Mouse (Mus musculus) midbrain, embryonic 11.5 days (tissue): Measurements from ENCODE around the gene Rbks. TPM values are rescaled to one million over a fixed set of nuclear protein-coding genes. Genes with fewer than 3 reads are reported as not detected.
"Not testable (repeated sequence)": the region's sequence is repeated elsewhere in the genome, so short reads cannot be mapped to it uniquely, and the experiment has no call there.

Source experiments
- ATAC-seq: fragments of 200-750 bp; cut with Nextera tagmentation; 2 replicates; pipeline ENCODE4 v1.8.0; 2017; ENCODE audit warnings: moderate TSS enrichment, moderate library complexity; ENCODE audit not compliant: low FRiP score
- DNase-seq: peaks from one replicate; pipeline ENCODE4 v3.0.0; 2015; ENCODE audit warnings: low spot score; ENCODE audit errors: missing footprints
- H3K27ac ChIP-seq: fragments of 300-500 bp; sonication (generic); 2 replicates; pipeline ENCODE4 v1.5.1; 2014; ENCODE audit warnings: low read depth, low read length
- H3K27me3 ChIP-seq: fragments of 300-500 bp; sonication (generic); 2 replicates; pipeline ENCODE4 v1.6.1; 2014; ENCODE audit warnings: mild to moderate bottlenecking, low read length, moderate library complexity, mixed read lengths; ENCODE audit not compliant: control insufficient read depth, insufficient read depth
- H3K36me3 ChIP-seq: fragments of 300-500 bp; sonication (generic); 2 replicates; pipeline ENCODE4 v1.6.1; 2014; ENCODE audit warnings: mild to moderate bottlenecking, low read length, moderate library complexity, mixed read lengths; ENCODE audit not compliant: control insufficient read depth, insufficient read depth
- H3K4me1 ChIP-seq: fragments of 300-500 bp; sonication (generic); 2 replicates; pipeline ENCODE4 v1.6.1; 2014; ENCODE audit warnings: low read length; ENCODE audit not compliant: control insufficient read depth, insufficient read depth
- H3K4me2 ChIP-seq: fragments of 300-500 bp; sonication (generic); 2 replicates; pipeline ENCODE4 v1.6.1; 2014; ENCODE audit warnings: mild to moderate bottlenecking, moderate library complexity
- H3K4me3 ChIP-seq: fragments of 300-500 bp; sonication (generic); 2 replicates; pipeline ENCODE4 v1.5.1; 2014; ENCODE audit warnings: low read depth, low read length
- H3K9ac ChIP-seq: fragments of 300-500 bp; sonication (generic); 2 replicates; pipeline ENCODE4 v1.6.1; 2014; ENCODE audit warnings: low read length
- H3K9me3 ChIP-seq: fragments of 300-500 bp; sonication (generic); 2 replicates; pipeline ENCODE4 v1.6.1; 2016; ENCODE audit warnings: low read length; ENCODE audit not compliant: control insufficient read depth
- WGBS: fragments of 180-500 bp; shearing (Covaris S2); extraction: QIAGEN DNeasy Blood & Tissue Kit; methylation state at CpG from one replicate; pipeline ENCODE4 v1.1.7; 2014; 5-methylcytosine and 5-hydroxymethylcytosine counted together
- polyA plus RNA-seq: library from polyadenylated mRNA; unstranded; fragments of >200 nt; fragmentation: Nextera tagmentation; extraction: Ambion mirVana; gene quantifications from 2 replicates; pipeline ENCODE4 v1.2.1, GENCODE M21; 2014

Gene Rbks
- polyA plus RNA-seq, 1 experiment from 2014 or later: 2.8 TPM

DNA sequence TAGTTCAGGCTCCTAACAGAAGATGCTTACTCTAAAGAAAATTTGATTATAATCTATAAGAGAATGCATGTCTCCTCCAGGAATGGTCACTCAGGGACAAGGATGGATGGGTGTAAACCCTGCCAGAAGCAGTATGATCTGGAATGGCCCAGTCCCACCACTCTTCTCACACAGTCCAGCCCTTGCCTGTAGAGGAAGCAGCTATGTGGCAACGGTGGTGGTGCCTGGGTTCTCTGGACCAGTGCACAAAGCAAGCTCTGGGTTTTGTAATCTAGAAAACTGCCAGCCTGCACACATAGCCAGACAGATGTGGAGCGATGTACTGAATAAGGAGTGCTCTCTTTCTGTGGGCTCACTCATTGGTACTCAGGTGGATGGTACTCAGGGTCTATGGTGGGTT is 56.9 kb downstream of the Rbks start:
- peaks cover 15% of the 10 kb centered on the region for H3K4me1 ChIP-seq
- no peaks in the 10 kb centered on the region for H3K36me3 ChIP-seq
- no peaks in the 10 kb centered on the region for H3K9me3 ChIP-seq
- 87% methylated on average over 2 of the region's 2 CpGs for WGBS
- no peaks in the 10 kb centered on the region for H3K27me3 ChIP-seq
- ATAC-seq (no peak), DNase-seq (no peak)
- H3K4me3 ChIP-seq: no peak overlapping the region
- no peak overlapping the region for H3K27ac ChIP-seq
- no peak overlapping the region for H3K9ac ChIP-seq
- H3K4me2 ChIP-seq: no peak overlapping the region

DNA sequence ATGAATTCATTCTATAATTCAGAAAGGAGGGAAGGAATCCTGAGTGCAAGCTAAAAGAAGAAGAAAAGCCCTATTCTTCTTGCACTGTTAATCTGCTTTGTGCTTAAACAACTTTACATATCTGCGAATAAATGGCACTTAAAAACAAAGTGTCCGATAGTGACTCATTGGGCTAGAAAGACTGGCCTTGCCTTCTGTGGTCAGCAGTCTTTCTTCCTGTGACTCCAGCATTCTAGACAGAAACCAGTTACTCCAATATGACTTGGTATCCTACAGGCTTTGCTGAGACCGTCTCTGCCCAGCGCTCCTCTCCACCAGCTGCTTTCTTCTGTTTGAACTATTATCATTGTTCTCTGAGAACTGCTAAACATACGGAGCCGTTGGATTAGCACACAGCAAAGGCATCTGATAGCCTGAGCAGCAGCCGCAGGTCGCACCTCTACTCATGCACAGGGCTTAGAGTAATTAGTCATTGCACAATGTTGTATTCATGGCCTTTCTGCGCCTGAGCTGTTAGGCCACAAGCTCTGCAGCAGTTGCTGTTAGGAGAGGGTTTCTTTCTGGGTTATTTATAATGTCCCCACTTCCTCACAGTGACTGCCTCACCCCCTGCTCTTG is 60.7 kb downstream of the Rbks start:
- WGBS: 48% methylated on average over 9 of the region's 9 CpGs

DNA sequence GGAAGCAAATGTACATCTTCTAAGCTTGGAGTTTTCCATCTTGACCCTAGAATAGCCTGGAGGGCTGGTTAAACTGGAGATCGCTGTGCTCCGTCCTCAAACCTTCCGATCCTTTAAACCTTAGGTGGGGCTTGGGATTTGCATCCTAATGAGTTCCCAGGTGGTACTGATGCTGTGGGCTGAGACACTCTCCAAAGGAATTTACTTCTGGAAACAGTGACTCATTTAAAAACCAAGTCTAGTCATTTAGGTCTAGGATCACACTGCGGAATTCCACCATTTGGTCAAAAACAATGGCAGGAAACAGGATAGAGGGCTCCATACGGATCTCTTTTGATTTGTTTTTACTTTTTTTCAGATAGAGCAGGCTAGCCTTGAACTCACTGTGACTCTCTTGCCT is 62.7 kb downstream of the Rbks start:
- Histone ChIP-seq H3K9ac (no peak overlapping the region), H3K36me3 (no peaks in the 10 kb centered on the region), H3K4me3 (no peak overlapping the region), H3K27ac (no peak overlapping the region), H3K4me2 (no peak overlapping the region), H3K4me1 (peaks cover 20% of the 10 kb centered on the region), H3K27me3 (no peaks in the 10 kb centered on the region), H3K9me3 (no peaks in the 10 kb centered on the region)
- 48% methylated on average over 5 of the region's 5 CpGs for WGBS
- DNase-seq: no peak
- no peak for ATAC-seq

More for the DNA sequence above, 60.7 kb downstream of the Rbks start:
- H3K4me2 ChIP-seq: no peak overlapping the region
- H3K4me1 ChIP-seq: peaks cover 20% of the 10 kb centered on the region
- DNase-seq (no peak), ATAC-seq (no peak)
- no peak overlapping the region for H3K9ac ChIP-seq
- H3K36me3 ChIP-seq: no peaks in the 10 kb centered on the region
- H3K9me3 ChIP-seq: no peaks in the 10 kb centered on the region
- H3K27ac ChIP-seq: no peak overlapping the region
- H3K27me3 ChIP-seq: no peaks in the 10 kb centered on the region
- no peak overlapping the region for H3K4me3 ChIP-seq

DNA sequence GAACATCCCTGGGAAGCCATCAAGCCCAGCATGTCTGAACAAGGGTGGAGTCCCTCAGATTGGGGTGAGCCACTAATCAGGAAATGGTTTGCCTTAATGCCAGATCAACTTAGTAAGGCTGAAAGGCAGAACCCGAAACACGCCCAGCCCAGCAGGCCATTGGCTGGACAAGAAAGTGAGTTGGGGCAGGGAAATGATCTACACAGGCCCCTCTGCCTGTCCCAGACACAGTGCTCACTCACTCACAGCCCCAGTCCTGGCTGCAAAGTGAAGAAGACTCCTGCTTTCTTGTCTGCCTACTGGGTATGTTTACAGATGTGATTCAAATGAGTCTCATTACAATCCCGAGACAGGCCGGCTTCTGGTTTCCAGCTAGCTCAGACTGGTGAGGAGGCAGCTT is 63.3 kb downstream of the Rbks start:
- H3K4me2 ChIP-seq: no peak overlapping the region
- peaks cover 20% of the 10 kb centered on the region for H3K4me1 ChIP-seq
- no peak overlapping the region for H3K9ac ChIP-seq
- no peak overlapping the region for H3K27ac ChIP-seq
- DNase-seq: no peak
- no peaks in the 10 kb centered on the region for H3K27me3 ChIP-seq
- no peak for ATAC-seq
- H3K4me3 ChIP-seq: no peak overlapping the region
- H3K9me3 ChIP-seq: no peaks in the 10 kb centered on the region
- WGBS: 55% methylated on average over 4 of the region's 4 CpGs
- H3K36me3 ChIP-seq: no peaks in the 10 kb centered on the region

DNA sequence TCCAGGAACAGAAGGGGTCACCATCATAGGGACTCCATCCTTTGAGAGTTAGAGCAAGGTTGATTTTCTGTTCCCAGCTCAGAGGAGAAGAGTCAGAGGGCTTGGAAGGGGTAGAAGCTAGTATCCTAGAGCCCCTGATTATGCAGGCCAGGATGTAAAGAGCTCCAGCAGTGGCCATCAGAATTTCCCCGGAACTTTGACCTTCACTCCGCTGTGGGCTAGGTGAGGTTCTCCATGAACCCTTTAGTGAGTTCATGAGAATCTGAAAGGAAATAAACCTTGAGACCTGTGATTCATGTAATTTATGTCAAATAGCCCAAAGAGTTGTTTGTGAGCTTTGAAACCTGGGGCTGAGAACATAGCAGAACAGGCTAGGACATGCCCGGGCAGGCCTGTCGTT is 66.3 kb downstream of the Rbks start:
- H3K9ac ChIP-seq, H3K4me1 ChIP-seq, H3K4me3 ChIP-seq, H3K27me3 ChIP-seq, H3K36me3 ChIP-seq, ATAC-seq, DNase-seq, H3K9me3 ChIP-seq, H3K27ac ChIP-seq, H3K4me2 ChIP-seq: not testable (repeated sequence)
- WGBS: 99% methylated on average over 4 of the region's 4 CpGs

DNA sequence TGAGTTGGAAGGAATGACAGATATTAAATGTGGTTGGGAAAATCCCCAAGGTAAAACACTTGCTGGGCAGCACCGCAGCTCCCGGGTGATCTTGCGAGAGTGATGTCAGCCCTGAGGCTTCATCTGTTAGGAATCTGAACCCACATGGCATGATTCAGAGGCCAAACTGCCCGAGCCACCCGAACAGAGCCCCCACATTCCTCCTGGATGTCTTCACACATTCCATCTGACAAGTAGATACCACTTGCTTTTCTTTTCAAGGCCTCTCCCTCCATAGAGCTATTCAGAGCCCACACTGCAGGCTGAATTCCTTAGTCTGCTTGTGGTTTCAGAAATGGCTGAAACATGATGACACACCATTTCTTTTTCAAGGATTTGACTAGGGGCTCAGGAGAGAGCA is 67.4 kb downstream of the Rbks start:
- Histone ChIP-seq H3K4me1 (0 out of 2 replicates have a peak, but pooled peaks cover 1% of the 10 kb centered on the region), H3K4me3 (no peak overlapping the region), H3K9me3 (no peaks in the 10 kb centered on the region), H3K9ac (no peak overlapping the region), H3K27me3 (no peaks in the 10 kb centered on the region), H3K4me2 (no peak overlapping the region), H3K27ac (no peak overlapping the region), H3K36me3 (no peaks in the 10 kb centered on the region)
- DNase-seq: no peak
- 75% methylated on average over 5 of the region's 5 CpGs for WGBS
- no peak for ATAC-seq

DNA sequence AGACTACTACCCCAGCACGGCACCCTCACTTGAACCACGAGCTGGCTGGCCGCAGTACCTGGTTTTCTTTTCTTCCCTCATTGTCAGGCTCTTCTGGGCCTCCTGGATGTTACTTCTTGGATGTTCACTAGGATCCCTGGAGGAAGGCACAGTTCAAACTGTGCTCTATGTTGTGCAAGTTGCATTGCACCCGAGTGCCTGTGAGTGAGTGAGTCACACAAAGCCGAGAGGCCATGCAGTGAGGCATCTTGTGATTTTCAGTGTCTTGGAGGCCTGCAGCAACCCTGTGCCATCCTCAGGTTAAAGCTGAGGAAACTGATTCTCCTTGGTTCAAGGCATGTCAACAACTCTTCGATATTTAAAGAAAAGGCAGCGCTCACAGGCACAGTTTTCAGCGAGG is 68.9 kb downstream of the Rbks start:
- H3K27me3 ChIP-seq: no peaks in the 10 kb centered on the region
- no peak overlapping the region for H3K27ac ChIP-seq
- ATAC-seq: no peak
- H3K4me1 ChIP-seq: no peaks in the 10 kb centered on the region
- WGBS: 89% methylated on average over 8 of the region's 8 CpGs
- no peak overlapping the region for H3K4me3 ChIP-seq
- no peaks in the 10 kb centered on the region for H3K36me3 ChIP-seq
- H3K9ac ChIP-seq: no peak overlapping the region
- H3K9me3 ChIP-seq: no peaks in the 10 kb centered on the region
- no peak overlapping the region for H3K4me2 ChIP-seq
- DNase-seq: no peak

DNA sequence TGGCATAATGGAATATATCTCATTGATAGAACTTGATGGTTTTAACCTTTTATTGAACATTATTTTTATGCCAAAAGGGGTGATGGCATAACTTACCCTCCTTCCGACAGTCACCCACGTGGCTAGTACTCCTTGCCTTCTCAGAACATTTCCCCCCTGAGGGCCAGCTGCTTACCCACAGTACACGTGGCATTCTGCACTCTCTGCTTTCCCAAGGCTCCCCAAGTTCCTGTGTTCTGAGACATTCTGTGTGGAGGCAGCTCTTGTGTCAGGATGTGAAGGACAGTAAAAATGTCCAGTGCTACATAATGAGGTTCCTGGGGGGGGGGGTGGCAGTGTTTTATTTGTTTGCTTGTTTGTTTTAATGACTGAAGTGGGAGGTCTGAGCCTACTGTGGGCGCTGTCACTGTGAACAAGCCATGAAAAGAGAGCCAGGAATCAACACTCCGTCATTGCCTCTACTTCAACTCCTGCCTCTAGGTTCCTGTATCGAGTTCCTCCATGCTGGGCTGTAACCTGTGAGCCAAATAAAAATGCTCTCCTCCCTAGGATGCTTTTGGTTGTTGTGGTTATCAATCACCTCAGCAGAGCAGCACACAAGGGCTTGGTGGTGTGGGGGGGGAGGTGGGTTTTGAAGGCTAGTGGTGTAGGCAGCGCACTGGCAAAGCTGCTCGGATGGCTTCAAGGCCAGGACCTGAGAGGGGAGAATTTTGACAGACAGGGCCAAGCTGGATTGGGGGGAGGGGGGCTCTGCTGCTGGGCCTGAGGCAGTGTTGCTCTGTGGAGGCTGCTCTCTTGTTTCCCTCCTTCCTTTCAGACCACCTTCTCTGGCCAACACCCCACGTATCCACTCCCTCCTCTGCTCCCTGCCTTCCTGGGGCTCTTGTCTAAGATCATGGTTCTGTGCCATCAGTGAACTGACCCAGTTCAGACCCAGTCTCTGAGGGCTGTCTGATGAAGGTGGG is 69.6 kb downstream of the Rbks start:
- no peak for DNase-seq
- WGBS: 81% methylated on average over 9 of the region's 9 CpGs

DNA sequence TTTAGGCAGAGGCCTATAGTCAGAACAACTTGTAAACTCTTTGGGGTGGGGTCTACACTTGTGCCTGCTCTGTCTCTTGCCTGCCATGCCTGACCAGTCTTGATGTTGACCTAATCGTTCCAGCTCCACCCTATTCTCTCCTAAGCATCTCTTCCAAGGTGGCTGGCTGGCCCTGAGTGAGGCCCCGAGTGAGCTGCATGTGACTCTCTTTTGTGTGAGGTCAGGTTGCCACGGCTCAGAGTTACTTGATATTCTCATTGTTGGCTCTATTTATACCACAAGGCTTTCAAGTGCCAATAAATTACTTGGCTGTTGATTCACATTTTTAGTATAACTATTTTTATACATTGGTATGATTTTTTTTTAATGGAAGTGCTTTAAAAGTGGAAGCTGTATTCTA is 70.3 kb downstream of the Rbks start:
- no peak for ATAC-seq
- WGBS: 45% methylated on average over 3 of the region's 3 CpGs

More for the DNA sequence above, 69.6 kb downstream of the Rbks start:
- Histone ChIP-seq H3K27me3 (no peaks in the 10 kb centered on the region), H3K27ac (no peak overlapping the region), H3K9me3 (no peaks in the 10 kb centered on the region), H3K9ac (no peak overlapping the region), H3K4me3 (no peak overlapping the region), H3K4me1 (no peaks in the 10 kb centered on the region), H3K36me3 (no peaks in the 10 kb centered on the region), H3K4me2 (no peak overlapping the region)
- no peak for ATAC-seq

More for the DNA sequence above, 70.3 kb downstream of the Rbks start:
- no peaks in the 10 kb centered on the region for H3K36me3 ChIP-seq
- H3K9ac ChIP-seq: no peak overlapping the region
- H3K27ac ChIP-seq: no peak overlapping the region
- no peaks in the 10 kb centered on the region for H3K9me3 ChIP-seq
- H3K4me2 ChIP-seq: no peak overlapping the region
- no peaks in the 10 kb centered on the region for H3K4me1 ChIP-seq
- no peak overlapping the region for H3K4me3 ChIP-seq
- no peaks in the 10 kb centered on the region for H3K27me3 ChIP-seq
- no peak for DNase-seq
